Mouse (Mus musculus) retina, postnatal 1 day (tissue): ENCODE measurements at regions not wholly inside any gene's neighbourhood (a gene's known extent, or its start where the extent isn't known, plus 50 kb on each side); places are given as distances from the start of the nearest gene placed in this dataset.
"Not testable (repeated sequence)": the region's sequence is repeated elsewhere in the genome, so short reads cannot be mapped to it uniquely, and the experiment has no call there.

Experiments used
- DNase-seq: peaks from one replicate; pipeline ENCODE4 v3.0.0-alpha.2; 2012

DNA sequence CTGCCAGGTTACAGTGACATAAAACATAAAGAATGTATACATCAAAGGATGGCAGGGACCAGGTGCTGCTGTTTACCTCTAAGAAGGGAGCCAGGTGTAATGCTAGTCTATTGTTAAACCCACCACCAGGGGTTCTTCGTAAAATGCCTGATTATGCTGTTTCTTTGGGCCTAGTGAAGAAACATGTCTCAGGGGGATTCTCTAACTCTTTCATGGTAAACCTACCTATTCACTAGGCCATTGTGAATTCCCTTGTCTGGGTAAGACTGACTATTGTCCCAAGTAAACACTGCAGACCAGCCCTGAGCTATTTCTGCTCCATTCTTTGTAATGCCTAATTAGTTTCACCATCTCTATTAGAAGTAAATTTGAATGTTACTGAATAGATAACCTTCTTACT is 194.3 kb upstream of the Tmem47 start:
- not testable (repeated sequence) for DNase-seq

DNA sequence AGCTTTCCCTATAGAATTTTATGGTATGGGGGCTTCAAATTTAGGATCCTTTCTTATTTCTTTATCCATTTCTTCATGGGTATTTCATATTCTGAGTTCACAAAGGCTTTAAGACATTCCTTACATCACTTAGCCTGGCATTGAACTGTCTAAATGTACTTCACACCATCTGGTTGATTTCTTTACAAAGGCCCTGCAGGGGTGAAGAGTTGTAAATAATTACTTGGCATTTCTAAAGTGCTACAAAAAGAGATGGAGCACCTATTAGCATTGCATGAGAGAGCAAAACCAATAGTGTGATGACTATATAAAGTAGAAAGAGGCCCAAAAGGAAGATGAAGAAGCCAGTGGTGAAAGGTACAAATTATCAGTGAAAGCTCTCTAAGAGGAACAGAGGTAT is 169.0 kb upstream of the Tmem47 start:
- peak; percentile 2 for DNase-seq

DNA sequence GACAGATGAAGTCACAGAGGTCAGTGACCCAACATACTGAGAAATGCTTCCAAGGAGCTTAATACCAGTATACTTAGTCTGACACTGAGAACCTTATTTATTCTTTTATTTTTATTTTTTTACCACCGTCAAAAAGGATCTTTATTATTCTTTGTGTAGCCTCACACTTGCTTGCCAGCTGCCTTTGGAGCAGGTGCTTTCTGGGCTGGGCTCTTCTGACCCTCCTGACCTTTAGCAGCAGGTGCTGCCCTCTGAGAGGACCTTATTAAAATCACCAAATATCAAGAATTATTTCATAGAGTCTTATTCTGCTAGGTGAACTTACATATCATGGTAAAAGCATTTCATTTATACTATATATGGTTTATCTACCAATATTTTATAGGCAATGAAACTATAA is 137.8 kb upstream of the Tmem47 start:
- no peak for DNase-seq
